Mouse (Mus musculus): Measurements from ENCODE around the gene Pcca. TPM values are rescaled to one million over a fixed set of nuclear protein-coding genes. Genes with fewer than 3 reads are reported as not detected.

Gene Pcca
- polyA plus RNA-seq, 1 experiment from 2014 or later, result 32.8 TPM

GRCm38 (mm10) chr14:122898550-122898949 lies 364.4 kb downstream of the Pcca start:
- Histone ChIP-seq H3K4me2 (no peak overlapping the region), H3K4me3 (no peak overlapping the region), H3K4me1 (peaks cover 17% of the 10 kb centered on the region), H3K27me3 (no peaks in the 10 kb centered on the region), H3K36me3 (no peaks in the 10 kb centered on the region), H3K9ac (no peak overlapping the region), H3K27ac (no peak overlapping the region), H3K9me3 (no peaks in the 10 kb centered on the region)
- no peak for ATAC-seq (ENCODE audit: insufficient number of reproducible peaks, insufficient read depth, low FRiP score, low TSS enrichment, low read depth)

- no peak overlapping the region for H3K4me2 ChIP-seq
- H3K27ac ChIP-seq, result no peak overlapping the region
- no peaks in the 10 kb centered on the region; the same call in 1 of the 2 replicates for H3K36me3 ChIP-seq
- no peaks in the 10 kb centered on the region for H3K9me3 ChIP-seq
- no peak overlapping the region for H3K9ac ChIP-seq
- H3K4me1 ChIP-seq, result peaks cover 17% of the 10 kb centered on the region
- H3K27me3 ChIP-seq, result no peaks in the 10 kb centered on the region
- ATAC-seq (ENCODE audit: insufficient number of reproducible peaks, insufficient read depth, low FRiP score, low TSS enrichment, low read depth), result no peak; the same call in 1 of the 2 replicates
- H3K4me3 ChIP-seq, result no peak overlapping the region
Observed at GRCm38 (mm10) chr14:122900679-122901078, 366.6 kb downstream of the Pcca start.

GRCm38 (mm10) chr14:122901177-122901576 lies 367.1 kb downstream of the Pcca start:
- H3K4me2 ChIP-seq, result no peak overlapping the region
- no peak overlapping the region for H3K9ac ChIP-seq
- H3K9me3 ChIP-seq, result no peaks in the 10 kb centered on the region
- ATAC-seq (ENCODE audit: insufficient number of reproducible peaks, insufficient read depth, low FRiP score, low TSS enrichment, low read depth), result no peak
- H3K4me3 ChIP-seq, result no peak overlapping the region
- peaks cover 17% of the 10 kb centered on the region for H3K4me1 ChIP-seq
- peaks cover 3% of the 10 kb centered on the region; the same call in 1 of the 2 replicates for H3K36me3 ChIP-seq
- no peaks in the 10 kb centered on the region for H3K27me3 ChIP-seq
- H3K27ac ChIP-seq, result no peak overlapping the region
- WGBS, result 68% methylated on average over 3 of the region's 3 CpGs

- peaks cover 4% of the 10 kb centered on the region; the same call in 1 of the 2 replicates for H3K36me3 ChIP-seq
- peaks cover 17% of the 10 kb centered on the region for H3K4me1 ChIP-seq
- no peak overlapping the region for H3K4me2 ChIP-seq
- H3K9ac ChIP-seq, result no peak overlapping the region
- no peak overlapping the region for H3K27ac ChIP-seq
- WGBS, result 84% methylated on average over 2 of the region's 2 CpGs
- no peaks in the 10 kb centered on the region for H3K27me3 ChIP-seq
- no peak for ATAC-seq (ENCODE audit: insufficient number of reproducible peaks, insufficient read depth, low FRiP score, low TSS enrichment, low read depth)
- H3K4me3 ChIP-seq, result no peak overlapping the region
- no peaks in the 10 kb centered on the region for H3K9me3 ChIP-seq
Observed at GRCm38 (mm10) chr14:122901715-122902114, 367.6 kb downstream of the Pcca start.

GRCm38 (mm10) chr14:122902136-122902535 lies 368.0 kb downstream of the Pcca start:
- Histone ChIP-seq H3K36me3 (peaks cover 4% of the 10 kb centered on the region; the same call in 1 of the 2 replicates), H3K4me1 (peaks cover 17% of the 10 kb centered on the region)
- 57% methylated on average over 2 of the region's 2 CpGs for WGBS

GRCm38 (mm10) chr14:122902884-122903283 lies 368.8 kb downstream of the Pcca start:
- H3K9me3 ChIP-seq, result peaks cover 3% of the 10 kb centered on the region; the same call in 1 of the 2 replicates
- H3K36me3 ChIP-seq, result peaks cover 4% of the 10 kb centered on the region; the same call in 1 of the 2 replicates
- peaks cover 17% of the 10 kb centered on the region for H3K4me1 ChIP-seq
- no peak overlapping the region for H3K4me3 ChIP-seq
- no peak overlapping the region for H3K27ac ChIP-seq
- no peaks in the 10 kb centered on the region for H3K27me3 ChIP-seq
- H3K4me2 ChIP-seq, result no peak overlapping the region
- no peak overlapping the region for H3K9ac ChIP-seq
- 0 out of 2 replicates have a peak, but pooled peaks have one; percentile 52 for ATAC-seq (ENCODE audit: insufficient number of reproducible peaks, insufficient read depth, low FRiP score, low TSS enrichment, low read depth)
- WGBS, result 72% methylated on average over 4 of the region's 4 CpGs

More at GRCm38 (mm10) chr14:122902136-122902535, 368.0 kb downstream of the Pcca start:
- Histone ChIP-seq H3K27ac (no peak overlapping the region), H3K9me3 (no peaks in the 10 kb centered on the region), H3K4me3 (no peak overlapping the region), H3K27me3 (no peaks in the 10 kb centered on the region), H3K4me2 (no peak overlapping the region), H3K9ac (no peak overlapping the region)
- ATAC-seq (ENCODE audit: insufficient number of reproducible peaks, insufficient read depth, low FRiP score, low TSS enrichment, low read depth), result no peak

- Histone ChIP-seq H3K36me3 (peaks cover 4% of the 10 kb centered on the region; the same call in 1 of the 2 replicates), H3K4me1 (peaks cover 17% of the 10 kb centered on the region), H3K27me3 (no peaks in the 10 kb centered on the region), H3K4me2 (no peak overlapping the region), H3K9me3 (peaks cover 9% of the 10 kb centered on the region; the same call in 1 of the 2 replicates), H3K9ac (no peak overlapping the region), H3K4me3 (no peak overlapping the region), H3K27ac (no peak overlapping the region; the same call in 1 of the 2 replicates)
- no peak for ATAC-seq (ENCODE audit: insufficient number of reproducible peaks, insufficient read depth, low FRiP score, low TSS enrichment, low read depth)
- WGBS, result 34% methylated on average over 2 of the region's 2 CpGs
Observed at GRCm38 (mm10) chr14:122903923-122904351, 369.8 kb downstream of the Pcca start.

- Histone ChIP-seq H3K9me3 (peaks cover 9% of the 10 kb centered on the region; the same call in 1 of the 2 replicates), H3K4me2 (no peak overlapping the region), H3K27me3 (no peaks in the 10 kb centered on the region), H3K9ac (no peak overlapping the region), H3K4me1 (peaks cover 17% of the 10 kb centered on the region), H3K36me3 (peaks cover 4% of the 10 kb centered on the region; the same call in 1 of the 2 replicates), H3K4me3 (no peak overlapping the region), H3K27ac (no peak overlapping the region)
- ATAC-seq (ENCODE audit: insufficient number of reproducible peaks, insufficient read depth, low FRiP score, low TSS enrichment, low read depth), result no peak
- WGBS, result 93% methylated on average over 1 of the region's 1 CpGs
Observed at GRCm38 (mm10) chr14:122905007-122905406, 370.9 kb downstream of the Pcca start.

GRCm38 (mm10) chr14:122908075-122908474 lies 374.0 kb downstream of the Pcca start:
- no peak overlapping the region for H3K9ac ChIP-seq
- no peak overlapping the region for H3K27ac ChIP-seq
- H3K36me3 ChIP-seq, result peaks cover 4% of the 10 kb centered on the region; the same call in 1 of the 2 replicates
- WGBS, result 92% methylated on average over 4 of the region's 4 CpGs
- no peak overlapping the region for H3K4me2 ChIP-seq
- ATAC-seq (ENCODE audit: insufficient number of reproducible peaks, insufficient read depth, low FRiP score, low TSS enrichment, low read depth), result no peak
- H3K4me1 ChIP-seq, result peaks cover 10% of the 10 kb centered on the region
- H3K9me3 ChIP-seq, result peaks cover 9% of the 10 kb centered on the region; the same call in 1 of the 2 replicates
- H3K4me3 ChIP-seq, result no peak overlapping the region
- H3K27me3 ChIP-seq, result no peaks in the 10 kb centered on the region

GRCm38 (mm10) chr14:122909368-122910091 lies 375.4 kb downstream of the Pcca start:
- no peaks in the 10 kb centered on the region for H3K27me3 ChIP-seq
- H3K9me3 ChIP-seq, result peaks cover 9% of the 10 kb centered on the region; the same call in 1 of the 2 replicates
- H3K4me3 ChIP-seq, result no peak overlapping the region
- WGBS, result 88% methylated on average over 5 of the region's 5 CpGs
- no peak overlapping the region for H3K27ac ChIP-seq
- H3K4me2 ChIP-seq, result no peak overlapping the region
- no peak overlapping the region for H3K9ac ChIP-seq
- peaks cover 11% of the 10 kb centered on the region; the same call in 1 of the 2 replicates for H3K4me1 ChIP-seq
- ATAC-seq (ENCODE audit: insufficient number of reproducible peaks, insufficient read depth, low FRiP score, low TSS enrichment, low read depth), result no peak
- peaks cover 4% of the 10 kb centered on the region; the same call in 1 of the 2 replicates for H3K36me3 ChIP-seq

GRCm38 (mm10) chr14:122911265-122911664 lies 377.1 kb downstream of the Pcca start:
- no peaks in the 10 kb centered on the region for H3K36me3 ChIP-seq
- H3K4me3 ChIP-seq, result no peak overlapping the region
- H3K27ac ChIP-seq, result no peak overlapping the region
- H3K9ac ChIP-seq, result no peak overlapping the region
- ATAC-seq (ENCODE audit: insufficient number of reproducible peaks, insufficient read depth, low FRiP score, low TSS enrichment, low read depth), result no peak
- peaks cover 11% of the 10 kb centered on the region; the same call in 1 of the 2 replicates for H3K4me1 ChIP-seq
- no peaks in the 10 kb centered on the region for H3K27me3 ChIP-seq
- H3K9me3 ChIP-seq, result peaks cover 9% of the 10 kb centered on the region; the same call in 1 of the 2 replicates
- H3K4me2 ChIP-seq, result no peak overlapping the region

- peaks cover 9% of the 10 kb centered on the region; the same call in 1 of the 2 replicates for H3K9me3 ChIP-seq
- H3K4me1 ChIP-seq, result peaks cover 11% of the 10 kb centered on the region; the same call in 1 of the 2 replicates
- H3K4me3 ChIP-seq, result peak overlapping the region; percentile 71
- peak overlapping the region; percentile 91 for H3K4me2 ChIP-seq
- 45% methylated on average over 1 of the region's 1 CpGs for WGBS
- H3K36me3 ChIP-seq, result no peaks in the 10 kb centered on the region
- H3K27ac ChIP-seq, result no peak overlapping the region
- ATAC-seq (ENCODE audit: insufficient number of reproducible peaks, insufficient read depth, low FRiP score, low TSS enrichment, low read depth), result no peak
- no peaks in the 10 kb centered on the region for H3K27me3 ChIP-seq
- H3K9ac ChIP-seq, result 0 out of 2 replicates have a peak overlapping the region, but pooled peaks have one; percentile 75
Observed at GRCm38 (mm10) chr14:122912137-122912536, 378.0 kb downstream of the Pcca start.

All from embryonic facial prominence, embryonic 13.5 days (tissue).